Mouse (Mus musculus): ENCODE measurements around the gene Tbc1d5.
A peak's percentile ranks its signal among the peaks of the same experiment; 100 is the strongest.

Gene Tbc1d5

GRCm38 (mm10) chr17:50872600-50872999 is 306.6 kb downstream of the Tbc1d5 start:
- DNase-seq: no peak

- DNase-seq: no peak
Observed at GRCm38 (mm10) chr17:50867297-50867696, 311.9 kb downstream of the Tbc1d5 start.

- no peak for DNase-seq
Observed at GRCm38 (mm10) chr17:50864781-50865180, 314.4 kb downstream of the Tbc1d5 start.

GRCm38 (mm10) chr17:50853220-50853619 is 325.9 kb downstream of the Tbc1d5 start:
- no peak for DNase-seq

- no peak for DNase-seq
Observed at GRCm38 (mm10) chr17:50851382-50851781, 327.8 kb downstream of the Tbc1d5 start.

GRCm38 (mm10) chr17:50814089-50814488 is 365.1 kb downstream of the Tbc1d5 start:
- peak; percentile 26 for DNase-seq

GRCm38 (mm10) chr17:50813580-50813979 is 365.6 kb downstream of the Tbc1d5 start:
- DNase-seq: no peak

- no peak for DNase-seq
Observed at GRCm38 (mm10) chr17:50805631-50806030, 373.5 kb downstream of the Tbc1d5 start.

GRCm38 (mm10) chr17:50803234-50803633 is 375.9 kb downstream of the Tbc1d5 start:
- no peak for DNase-seq

GRCm38 (mm10) chr17:50802380-50802779 is 376.8 kb downstream of the Tbc1d5 start:
- DNase-seq: no peak

GRCm38 (mm10) chr17:50795445-50796095 is 383.6 kb downstream of the Tbc1d5 start:
- peak; percentile 52 for DNase-seq

- DNase-seq: no peak
Observed at GRCm38 (mm10) chr17:50791671-50792070, 387.5 kb downstream of the Tbc1d5 start.

- no peak for DNase-seq
Observed at GRCm38 (mm10) chr17:50788835-50789234, 390.3 kb downstream of the Tbc1d5 start.

- DNase-seq: no peak
Observed at GRCm38 (mm10) chr17:50775247-50775646, 403.9 kb downstream of the Tbc1d5 start.

- no peak for DNase-seq
Observed at GRCm38 (mm10) chr17:50764387-50764786, 414.8 kb downstream of the Tbc1d5 start.

GRCm38 (mm10) chr17:50763407-50763806 is 415.7 kb downstream of the Tbc1d5 start:
- peak; percentile 25 for DNase-seq

- DNase-seq: no peak
Observed at GRCm38 (mm10) chr17:50762231-50762630, 416.9 kb downstream of the Tbc1d5 start.

- DNase-seq: no peak
Observed at GRCm38 (mm10) chr17:50761082-50761481, 418.1 kb downstream of the Tbc1d5 start.

GRCm38 (mm10) chr17:50753356-50754138 is 425.6 kb downstream of the Tbc1d5 start:
- DNase-seq: no peak

GRCm38 (mm10) chr17:50752753-50753152 is 426.4 kb downstream of the Tbc1d5 start:
- no peak for DNase-seq

- DNase-seq: no peak
Observed at GRCm38 (mm10) chr17:50751911-50752310, 427.2 kb downstream of the Tbc1d5 start.

GRCm38 (mm10) chr17:50750874-50751273 is 428.3 kb downstream of the Tbc1d5 start:
- DNase-seq: no peak

GRCm38 (mm10) chr17:50741386-50741785 is 437.8 kb downstream of the Tbc1d5 start:
- no peak for DNase-seq

GRCm38 (mm10) chr17:50740804-50741203 is 438.3 kb downstream of the Tbc1d5 start:
- no peak for DNase-seq

Measured in thymus, postnatal 4 days (tissue).